Mouse (Mus musculus) G1E (cell line): ENCODE measurements around the gene Tln1. TPM values are rescaled to one million over a fixed set of nuclear protein-coding genes. Genes with fewer than 3 reads are reported as not detected.

ENCODE experiments used
- ATAC-seq: 2 replicates; pipeline ENCODE4 v1.8.0; 2016; ENCODE audit warnings: mild to moderate bottlenecking; ENCODE audit not compliant: insufficient number of reproducible peaks, poor library complexity, low FRiP score, severe bottlenecking; ENCODE audit errors: extremely low read depth
- DNase-seq: peaks from one replicate; pipeline ENCODE4 v3.0.0; 2012; ENCODE audit warnings: low spot score
- H3K27me3 ChIP-seq: 2 replicates; pipeline ENCODE4 v1.6.1; 2012; ENCODE audit warnings: mild to moderate bottlenecking, low read length, inconsistent platforms; ENCODE audit not compliant: insufficient read depth
- H3K36me3 ChIP-seq: replicated peaks from 2 replicates; pipeline ENCODE3; 2012; ENCODE audit warnings: mild to moderate bottlenecking, inconsistent platforms
- H3K4me1 ChIP-seq: 2 replicates; pipeline ENCODE4 v1.6.1; 2012; ENCODE audit warnings: low read depth, low read length, inconsistent platforms, mixed read lengths; ENCODE audit not compliant: insufficient read depth
- H3K4me3 ChIP-seq: 2 replicates; pipeline ENCODE4 v1.5.1; 2012; ENCODE audit warnings: low read depth, mild to moderate bottlenecking, inconsistent platforms, low read length, moderate library complexity, mixed read lengths
- H3K9me3 ChIP-seq: replicated peaks from 2 replicates; pipeline ENCODE4 v1.6.1; 2012; ENCODE audit warnings: inconsistent platforms
- CTCF ChIP-seq: IDR thresholded peaks from 2 replicates; pipeline ENCODE4 v1.5.1; 2012; ENCODE audit warnings: low read depth, low read length, inconsistent platforms, mixed read lengths
- GATA1 ChIP-seq: IDR thresholded peaks from 2 replicates; pipeline ENCODE4 v1.6.1; 2012; ENCODE audit warnings: borderline replicate concordance, low read length, inconsistent platforms, mixed read lengths
- GATA2 ChIP-seq: IDR thresholded peaks from 2 replicates; pipeline ENCODE4 v1.6.1; 2012; ENCODE audit warnings: low read depth, low read length, inconsistent platforms, borderline replicate concordance
- POLR2AphosphoS5 ChIP-seq: IDR thresholded peaks from 2 replicates; pipeline ENCODE4 v1.6.1; 2012; ENCODE audit warnings: low read depth, low read length, inconsistent platforms; ENCODE audit not compliant: insufficient replicate concordance
- TAL1 ChIP-seq: conservative IDR thresholded peaks from 2 replicates; pipeline ENCODE4 v1.6.1; 2012; ENCODE audit warnings: low read depth, low read length, inconsistent platforms, mixed read lengths
- polyA plus RNA-seq: library from polyadenylated mRNA; stranded (reverse); fragments of >175 nt; gene quantifications from 2 replicates; pipeline ENCODE4 v1.2.3, GENCODE M21; 2012
- total RNA-seq, 2 experiments: library from RNA; stranded (forward) in 1 of 2; stranded (reverse) in 1 of 2; fragments of 200-1000 nt in 1 of 2; fragments of >200 nt in 1 of 2; fragmentation: Nextera tagmentation in 1 of 2; gene quantifications; 2 replicates each; pipeline ENCODE4 v1.2.3; 2014 to 2017

Tln1 gene
- total and polyA plus RNA-seq, 3 experiments = 163 to 262 (median 167) TPM

DNA sequence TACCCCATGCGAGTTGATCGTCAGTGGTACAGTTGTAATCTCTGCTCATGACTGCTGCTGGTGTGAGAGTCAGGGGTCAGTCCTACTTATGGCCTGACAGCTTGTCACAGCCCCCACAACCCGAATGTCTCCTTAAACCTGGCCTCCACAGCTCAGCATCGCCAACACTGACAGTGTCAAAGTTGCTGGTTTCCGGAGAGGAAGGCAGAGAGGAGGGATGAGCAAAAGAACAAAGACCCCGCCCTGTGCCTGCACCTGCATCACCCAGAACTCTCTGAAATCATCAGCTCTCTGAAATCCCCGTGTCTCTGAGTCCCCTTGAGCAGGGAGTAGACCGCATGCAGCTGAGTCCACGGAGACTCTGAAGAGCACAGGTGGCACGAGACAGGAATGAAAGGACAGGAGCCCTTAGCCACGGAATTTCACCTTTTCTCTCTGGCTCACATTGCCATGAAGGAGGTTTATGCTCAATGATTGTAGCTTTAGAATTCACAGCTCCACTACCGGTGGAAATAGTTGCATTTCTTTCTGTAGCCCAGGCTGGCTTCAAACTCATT lies 78.9 kb downstream of the Tln1 start, which contains the start of gene Sit1:
TSS of gene Sit1 (minus strand) at position 200 of the 557 bp plus-strand sequence.
- DNase-seq (no peak), ATAC-seq (no peak)
- no peak within 1 kb of the TSS for H3K4me3 ChIP-seq

DNA sequence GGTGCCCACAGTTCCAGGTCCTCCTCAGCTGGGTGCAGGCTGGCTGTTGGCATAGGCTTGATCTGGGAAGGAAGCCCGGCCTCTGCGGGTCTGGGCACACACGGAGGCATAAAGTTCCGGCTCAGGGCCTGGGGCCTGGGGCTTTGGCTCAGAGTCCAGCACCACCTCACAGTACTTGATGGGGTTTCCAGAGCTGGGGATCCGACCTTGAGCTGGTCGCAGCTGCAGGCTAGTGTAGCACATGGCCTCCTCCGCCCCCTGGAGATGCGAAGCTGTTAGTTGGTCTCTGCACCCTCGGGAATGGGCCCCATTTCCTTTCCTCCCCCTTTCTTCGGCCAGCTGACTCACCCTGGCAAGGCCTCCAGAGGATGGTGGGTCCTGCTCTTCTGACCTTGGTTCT lies 79.9 kb downstream of the Tln1 start:
- H3K9me3 ChIP-seq = no peaks in the 10 kb centered on the region
- no peak for DNase-seq
- ATAC-seq = no peak
- peaks cover 15% of the 10 kb centered on the region for H3K4me1 ChIP-seq
- TF ChIP-seq GATA1 (no peak), GATA2 (no peak), TAL1 (no peak), CTCF (no peak)
- no peaks in the 10 kb centered on the region for H3K36me3 ChIP-seq
- H3K4me3 ChIP-seq = no peak overlapping the region
- peaks cover 18% of the 10 kb centered on the region for H3K27me3 ChIP-seq

More for the DNA sequence above, 78.9 kb downstream of the Tln1 start, which contains the start of gene Sit1:
- H3K36me3 ChIP-seq = no peaks in the 10 kb centered on the region
- peaks cover 18% of the 10 kb centered on the region for H3K27me3 ChIP-seq
- no peak for TF ChIP-seq POLR2AphosphoS5
- no peak for TF ChIP-seq GATA1
- TF ChIP-seq CTCF = no peak
- TF ChIP-seq GATA2 = no peak
- no peaks in the 10 kb centered on the region for H3K9me3 ChIP-seq
- peaks cover 12% of the 10 kb centered on the region for H3K4me1 ChIP-seq

DNA sequence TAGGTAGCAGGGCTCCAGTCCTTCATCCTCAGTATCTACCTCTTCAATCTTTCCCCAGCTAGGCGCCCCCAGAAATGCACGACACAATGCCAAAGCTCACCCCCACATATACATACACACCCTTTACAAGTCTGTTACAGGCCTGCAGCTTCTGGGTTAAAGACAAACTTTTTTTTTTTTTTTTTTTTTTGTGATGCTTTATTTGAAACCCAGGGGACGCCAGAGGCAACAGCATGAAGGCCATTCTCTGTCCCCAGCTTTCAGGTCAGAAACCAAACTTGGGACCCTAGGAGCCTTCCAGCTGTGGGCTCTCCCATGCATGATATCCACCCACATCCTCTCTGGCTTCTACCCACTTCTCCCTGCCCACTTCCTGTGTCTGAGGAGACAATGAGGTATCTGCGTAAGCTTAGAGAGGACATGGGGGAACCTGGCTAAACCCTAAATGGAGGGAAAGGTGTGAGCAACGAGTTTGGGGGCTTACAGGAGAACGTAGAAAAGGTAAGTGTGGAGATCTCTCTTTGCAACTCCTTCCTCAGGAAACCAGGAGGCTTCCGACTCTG lies 80.5 kb downstream of the Tln1 start:
- no peaks in the 10 kb centered on the region for H3K36me3 ChIP-seq
- DNase-seq (no peak), ATAC-seq (no peak)
- TF ChIP-seq POLR2AphosphoS5 = no peak
- TF ChIP-seq CTCF = no peak
- no peak for TF ChIP-seq GATA1
- no peak for TF ChIP-seq GATA2
- no peak for TF ChIP-seq TAL1
- H3K27me3 ChIP-seq = peaks cover 18% of the 10 kb centered on the region
- no peaks in the 10 kb centered on the region for H3K9me3 ChIP-seq
- H3K4me1 ChIP-seq = peaks cover 15% of the 10 kb centered on the region
- H3K4me3 ChIP-seq = no peak overlapping the region

Other genes with a start within 250 kb of the Tln1 start
Only the 20 nearest of the 23 such genes appear.
- not detected in 2 replicates for gene Fam166b, start 133.6 kb downstream of the Tln1 start, total RNA-seq (2014; fragmentation: Nextera tagmentation)
- gene Fam166b, start 133.6 kb downstream of the Tln1 start, total RNA-seq (2017) = 0.11 TPM in 1 of 2 replicates, not detected in the other
- not detected in 2 replicates for gene Fam166b, start 133.6 kb downstream of the Tln1 start, polyA plus RNA-seq
- gene Tesk1, start 120.8 kb downstream of the Tln1 start, total RNA-seq (2014; fragmentation: Nextera tagmentation) = 23.5 and 26.3 TPM in 2 replicates
- gene Tesk1, start 120.8 kb downstream of the Tln1 start, total RNA-seq (2017) = 8.7 and 10.6 TPM in 2 replicates
- 55.8 and 64.0 TPM in 2 replicates for gene Tesk1, start 120.8 kb downstream of the Tln1 start, polyA plus RNA-seq
- gene Cd72, start 108.1 kb downstream of the Tln1 start, total RNA-seq (2014; fragmentation: Nextera tagmentation) = 0.87 TPM in 1 of 2 replicates, not detected in the other
- 0.16 and 1.3 TPM in 2 replicates for gene Cd72, start 108.1 kb downstream of the Tln1 start, total RNA-seq (2017)
- gene Cd72, start 108.1 kb downstream of the Tln1 start, polyA plus RNA-seq = 1.0 and 1.5 TPM in 2 replicates
- gene Sit1, start 79.0 kb downstream of the Tln1 start, total RNA-seq (2014; fragmentation: Nextera tagmentation) = not detected in 2 replicates
- gene Sit1, start 79.0 kb downstream of the Tln1 start, total RNA-seq (2017) = not detected in 2 replicates
- not detected in 2 replicates for gene Sit1, start 79.0 kb downstream of the Tln1 start, polyA plus RNA-seq
- 18.8 and 25.2 TPM in 2 replicates for gene Ccdc107, start 69.8 kb downstream of the Tln1 start, total RNA-seq (2014; fragmentation: Nextera tagmentation)
- 28.3 and 28.6 TPM in 2 replicates for gene Ccdc107, start 69.8 kb downstream of the Tln1 start, total RNA-seq (2017)
- 72.0 and 82.4 TPM in 2 replicates for gene Ccdc107, start 69.8 kb downstream of the Tln1 start, polyA plus RNA-seq
- gene Arhgef39, start 63.0 kb downstream of the Tln1 start, total RNA-seq (2014; fragmentation: Nextera tagmentation) = 23.4 and 71.2 TPM in 2 replicates
- 29.0 and 32.4 TPM in 2 replicates for gene Arhgef39, start 63.0 kb downstream of the Tln1 start, total RNA-seq (2017)
- gene Arhgef39, start 63.0 kb downstream of the Tln1 start, polyA plus RNA-seq = 16.4 and 21.8 TPM in 2 replicates
- gene Car9, start 55.7 kb downstream of the Tln1 start, total RNA-seq (2014; fragmentation: Nextera tagmentation) = not detected in 2 replicates
- 0.11 and 0.12 TPM in 2 replicates for gene Car9, start 55.7 kb downstream of the Tln1 start, total RNA-seq (2017)
- gene Car9, start 55.7 kb downstream of the Tln1 start, polyA plus RNA-seq = not detected in 2 replicates
- not detected in 2 replicates for gene Tpm2, start 38.9 kb downstream of the Tln1 start, total RNA-seq (2014; fragmentation: Nextera tagmentation)
- gene Tpm2, start 38.9 kb downstream of the Tln1 start, total RNA-seq (2017) = 0.27 TPM in 1 of 2 replicates, not detected in the other
- gene Tpm2, start 38.9 kb downstream of the Tln1 start, polyA plus RNA-seq = not detected in 2 replicates
- gene Creb3, start 359 bp downstream of the Tln1 start, total RNA-seq (2014; fragmentation: Nextera tagmentation) = 9.4 and 9.8 TPM in 2 replicates
- 60.0 and 61.0 TPM in 2 replicates for gene Creb3, start 359 bp downstream of the Tln1 start, total RNA-seq (2017)
- 1.6 and 1.9 TPM in 2 replicates for gene Creb3, start 359 bp downstream of the Tln1 start, polyA plus RNA-seq
- gene Rgp1, start 16.0 kb upstream of the Tln1 start, total RNA-seq (2014; fragmentation: Nextera tagmentation) = 48.5 and 54.7 TPM in 2 replicates
- 18.6 and 23.2 TPM in 2 replicates for gene Rgp1, start 16.0 kb upstream of the Tln1 start, total RNA-seq (2017)
- 31.2 and 105 TPM in 2 replicates for gene Rgp1, start 16.0 kb upstream of the Tln1 start, polyA plus RNA-seq
- gene Gba2, start 16.2 kb upstream of the Tln1 start, total RNA-seq (2014; fragmentation: Nextera tagmentation) = 21.4 and 23.8 TPM in 2 replicates
- gene Gba2, start 16.2 kb upstream of the Tln1 start, total RNA-seq (2017) = 12.6 and 14.1 TPM in 2 replicates
- gene Gba2, start 16.2 kb upstream of the Tln1 start, polyA plus RNA-seq = 14.5 and 18.3 TPM in 2 replicates
- not detected in 2 replicates for gene Msmp, start 21.8 kb upstream of the Tln1 start, total RNA-seq (2014; fragmentation: Nextera tagmentation)
- gene Msmp, start 21.8 kb upstream of the Tln1 start, total RNA-seq (2017) = 0.17 TPM in 1 of 2 replicates, not detected in the other
- not detected in 2 replicates for gene Msmp, start 21.8 kb upstream of the Tln1 start, polyA plus RNA-seq
- gene Npr2, start 69.2 kb upstream of the Tln1 start, total RNA-seq (2014; fragmentation: Nextera tagmentation) = 6.3 TPM in 1 of 2 replicates, not detected in the other
- 0.23 and 0.44 TPM in 2 replicates for gene Npr2, start 69.2 kb upstream of the Tln1 start, total RNA-seq (2017)
- gene Npr2, start 69.2 kb upstream of the Tln1 start, polyA plus RNA-seq = 0.04 TPM in 2 replicates
- gene Spag8, start 90.9 kb upstream of the Tln1 start, total RNA-seq (2014; fragmentation: Nextera tagmentation) = 0.73 TPM in 1 of 2 replicates, not detected in the other
- 0.33 and 0.41 TPM in 2 replicates for gene Spag8, start 90.9 kb upstream of the Tln1 start, total RNA-seq (2017)
- gene Spag8, start 90.9 kb upstream of the Tln1 start, polyA plus RNA-seq = not detected in 2 replicates
- gene Hint2, start 93.8 kb upstream of the Tln1 start, total RNA-seq (2014; fragmentation: Nextera tagmentation) = 16.2 and 18.7 TPM in 2 replicates
- 58.3 and 63.1 TPM in 2 replicates for gene Hint2, start 93.8 kb upstream of the Tln1 start, total RNA-seq (2017)
- gene Hint2, start 93.8 kb upstream of the Tln1 start, polyA plus RNA-seq = 42.4 and 50.2 TPM in 2 replicates
- 2.9 and 6.0 TPM in 2 replicates for gene Tmem8b, start 106.3 kb upstream of the Tln1 start, total RNA-seq (2014; fragmentation: Nextera tagmentation)
- 0.76 and 1.1 TPM in 2 replicates for gene Tmem8b, start 106.3 kb upstream of the Tln1 start, total RNA-seq (2017)
- gene Tmem8b, start 106.3 kb upstream of the Tln1 start, polyA plus RNA-seq = 2.9 and 3.6 TPM in 2 replicates
- gene Fam221b, start 106.5 kb upstream of the Tln1 start, total RNA-seq (2014; fragmentation: Nextera tagmentation) = 0.34 TPM in 1 of 2 replicates, not detected in the other
- gene Fam221b, start 106.5 kb upstream of the Tln1 start, total RNA-seq (2017) = 0.49 and 0.58 TPM in 2 replicates
- gene Fam221b, start 106.5 kb upstream of the Tln1 start, polyA plus RNA-seq = 0.05 and 0.10 TPM in 2 replicates
- gene Olfr70, start 138.1 kb upstream of the Tln1 start, total RNA-seq (2014; fragmentation: Nextera tagmentation) = not detected in 2 replicates
- 0.06 TPM in 1 of 2 replicates, not detected in the other for gene Olfr70, start 138.1 kb upstream of the Tln1 start, total RNA-seq (2017)
- gene Olfr70, start 138.1 kb upstream of the Tln1 start, polyA plus RNA-seq = not detected in 2 replicates
- gene Olfr71, start 147.6 kb upstream of the Tln1 start, total RNA-seq (2014; fragmentation: Nextera tagmentation) = not detected in 2 replicates
- 0.06 and 0.11 TPM in 2 replicates for gene Olfr71, start 147.6 kb upstream of the Tln1 start, total RNA-seq (2017)
- gene Olfr71, start 147.6 kb upstream of the Tln1 start, polyA plus RNA-seq = not detected in 2 replicates
- not detected in 2 replicates for gene Hrct1, start 164.5 kb upstream of the Tln1 start, total RNA-seq (2014; fragmentation: Nextera tagmentation)
- 0.16 TPM in 1 of 2 replicates, not detected in the other for gene Hrct1, start 164.5 kb upstream of the Tln1 start, total RNA-seq (2017)
- gene Hrct1, start 164.5 kb upstream of the Tln1 start, polyA plus RNA-seq = not detected in 2 replicates